Mouse (Mus musculus) cerebellum, postnatal 4 days (tissue): Measurements from ENCODE around the gene Srgap3.

Source experiments
- DNase-seq, 2 experiments: peaks; one replicate each; pipeline ENCODE4 v3.0.0; 2022; ENCODE audit warnings: low spot score in 2 of 2, mixed read lengths in 1 of 2

Gene Srgap3

GRCm38 (mm10) chr6:112912552-112912951, 34.5 kb downstream of the Srgap3 start:
- DNase-seq: no peak

GRCm38 (mm10) chr6:112909711-112910110, 37.4 kb downstream of the Srgap3 start:
- DNase-seq: no peak

GRCm38 (mm10) chr6:112907887-112908584, 39.0 kb downstream of the Srgap3 start:
- DNase-seq: no peak

- DNase-seq: no peak
Measured at GRCm38 (mm10) chr6:112903796-112904195, 43.3 kb downstream of the Srgap3 start.

- DNase-seq: no peak
Measured at GRCm38 (mm10) chr6:112903226-112903625, 43.8 kb downstream of the Srgap3 start.

GRCm38 (mm10) chr6:112902791-112903190, 44.3 kb downstream of the Srgap3 start:
- no peak for DNase-seq

GRCm38 (mm10) chr6:112900306-112900705, 46.8 kb downstream of the Srgap3 start:
- no peak for DNase-seq

GRCm38 (mm10) chr6:112899711-112900110, 47.4 kb downstream of the Srgap3 start:
- DNase-seq: no peak

GRCm38 (mm10) chr6:112899276-112899675, 47.8 kb downstream of the Srgap3 start:
- DNase-seq: no peak

GRCm38 (mm10) chr6:112898435-112898834, 48.6 kb downstream of the Srgap3 start:
- DNase-seq: no peak

GRCm38 (mm10) chr6:112896372-112896771, 50.7 kb downstream of the Srgap3 start:
- no peak for DNase-seq

- no peak for DNase-seq
Measured at GRCm38 (mm10) chr6:112890331-112890751, 56.7 kb downstream of the Srgap3 start.

- DNase-seq: no peak
Measured at GRCm38 (mm10) chr6:112883588-112884135, 63.4 kb downstream of the Srgap3 start.

- DNase-seq: no peak
Measured at GRCm38 (mm10) chr6:112880048-112880534, 67.0 kb downstream of the Srgap3 start.

- peak in 1 of 2 experiments; percentile 47 for DNase-seq
Measured at GRCm38 (mm10) chr6:112879154-112879553, 67.9 kb downstream of the Srgap3 start.

GRCm38 (mm10) chr6:112873089-112873835, 73.8 kb downstream of the Srgap3 start:
- DNase-seq: no peak

GRCm38 (mm10) chr6:112871241-112871780, 75.8 kb downstream of the Srgap3 start:
- no peak for DNase-seq

GRCm38 (mm10) chr6:112868197-112868957, 78.7 kb downstream of the Srgap3 start:
- DNase-seq: no peak

GRCm38 (mm10) chr6:112866096-112866495, 81.0 kb downstream of the Srgap3 start:
- DNase-seq: no peak

GRCm38 (mm10) chr6:112865021-112865531, 82.0 kb downstream of the Srgap3 start:
- DNase-seq: peak in 1 of 2 experiments; percentile 59

GRCm38 (mm10) chr6:112862465-112862864, 84.6 kb downstream of the Srgap3 start:
- no peak for DNase-seq
